Mouse (Mus musculus): ENCODE results near the gene Snx13. TPM values are rescaled to one million over a fixed set of nuclear protein-coding genes. Genes with fewer than 3 reads are reported as not detected.

Gene Snx13
- polyA plus RNA-seq, 1 experiment from 2014 or later: 31.5 TPM

- Histone ChIP-seq H3K36me3 (ENCODE audit: control insufficient read depth, insufficient read depth, low read length) (no peaks in the 10 kb centered on the region), H3K4me2 (ENCODE audit: low read depth, low read length) (no peak overlapping the region), H3K9ac (ENCODE audit: low read depth, low read length) (no peak overlapping the region), H3K27ac (ENCODE audit: low read length) (no peak overlapping the region), H3K9me3 (ENCODE audit: control insufficient read depth, low read length) (no peaks in the 10 kb centered on the region), H3K4me3 (ENCODE audit: low read length) (no peak overlapping the region), H3K27me3 (replicated peaks; ENCODE audit: control insufficient read depth, insufficient read depth, low read length) (no peaks in the 10 kb centered on the region), H3K4me1 (ENCODE audit: control insufficient read depth, insufficient read depth, low read length) (no peaks in the 10 kb centered on the region)
- no peak for ATAC-seq
- 81% methylated on average over 4 of the region's 4 CpGs for whole genome bisulfite sequencing
These were observed 123.3 kb downstream of the Snx13 start for GRCm38 (mm10) chr12:35170275-35170674.

GRCm38 (mm10) chr12:35175938-35176337 is 129.0 kb downstream of the Snx13 start:
- H3K9ac ChIP-seq (ENCODE audit: low read depth, low read length): no peak overlapping the region
- 25% methylated on average over 8 of the region's 8 CpGs for WGBS
- no peak overlapping the region for H3K4me3 ChIP-seq (ENCODE audit: low read length)
- no peak for ATAC-seq
- no peaks in the 10 kb centered on the region for H3K4me1 ChIP-seq (ENCODE audit: control insufficient read depth, insufficient read depth, low read length)
- no peak overlapping the region for H3K4me2 ChIP-seq (ENCODE audit: low read depth, low read length)
- H3K27me3 ChIP-seq (replicated peaks; ENCODE audit: control insufficient read depth, insufficient read depth, low read length): no peaks in the 10 kb centered on the region
- H3K36me3 ChIP-seq (ENCODE audit: control insufficient read depth, insufficient read depth, low read length): no peaks in the 10 kb centered on the region
- H3K27ac ChIP-seq (ENCODE audit: low read length): no peak overlapping the region
- H3K9me3 ChIP-seq (ENCODE audit: control insufficient read depth, low read length): no peaks in the 10 kb centered on the region

GRCm38 (mm10) chr12:35176628-35177027 is 129.6 kb downstream of the Snx13 start:
- H3K4me3 ChIP-seq (ENCODE audit: low read length): no peak overlapping the region
- H3K4me2 ChIP-seq (ENCODE audit: low read depth, low read length): no peak overlapping the region
- H3K4me1 ChIP-seq (ENCODE audit: control insufficient read depth, insufficient read depth, low read length): no peaks in the 10 kb centered on the region
- no peak overlapping the region for H3K9ac ChIP-seq (ENCODE audit: low read depth, low read length)
- no peaks in the 10 kb centered on the region for H3K27me3 ChIP-seq (replicated peaks; ENCODE audit: control insufficient read depth, insufficient read depth, low read length)
- no peak for ATAC-seq
- 53% methylated on average over 3 of the region's 3 CpGs for WGBS
- H3K9me3 ChIP-seq (ENCODE audit: control insufficient read depth, low read length): no peaks in the 10 kb centered on the region
- no peak overlapping the region for H3K27ac ChIP-seq (ENCODE audit: low read length)
- H3K36me3 ChIP-seq (ENCODE audit: control insufficient read depth, insufficient read depth, low read length): no peaks in the 10 kb centered on the region

- no peaks in the 10 kb centered on the region for H3K36me3 ChIP-seq (ENCODE audit: control insufficient read depth, insufficient read depth, low read length)
- no peak overlapping the region for H3K9ac ChIP-seq (ENCODE audit: low read depth, low read length)
- H3K27ac ChIP-seq (ENCODE audit: low read length): no peak overlapping the region
- no peak overlapping the region for H3K4me2 ChIP-seq (ENCODE audit: low read depth, low read length)
- peak; percentile 72; the same call in 1 of the 2 replicates for ATAC-seq
- no peak overlapping the region for H3K4me3 ChIP-seq (ENCODE audit: low read length)
- 10% methylated on average over 3 of the region's 3 CpGs for WGBS
- no peaks in the 10 kb centered on the region for H3K4me1 ChIP-seq (ENCODE audit: control insufficient read depth, insufficient read depth, low read length)
- no peaks in the 10 kb centered on the region for H3K9me3 ChIP-seq (ENCODE audit: control insufficient read depth, low read length)
- no peaks in the 10 kb centered on the region for H3K27me3 ChIP-seq (replicated peaks; ENCODE audit: control insufficient read depth, insufficient read depth, low read length)
These were observed 135.7 kb downstream of the Snx13 start for GRCm38 (mm10) chr12:35182675-35183074.

- no peak overlapping the region for H3K27ac ChIP-seq (ENCODE audit: low read length)
- WGBS: 79% methylated on average over 5 of the region's 5 CpGs
- H3K36me3 ChIP-seq (ENCODE audit: control insufficient read depth, insufficient read depth, low read length): no peaks in the 10 kb centered on the region
- no peak overlapping the region for H3K4me3 ChIP-seq (ENCODE audit: low read length)
- H3K4me2 ChIP-seq (ENCODE audit: low read depth, low read length): no peak overlapping the region
- H3K27me3 ChIP-seq (replicated peaks; ENCODE audit: control insufficient read depth, insufficient read depth, low read length): no peaks in the 10 kb centered on the region
- H3K9me3 ChIP-seq (ENCODE audit: control insufficient read depth, low read length): no peaks in the 10 kb centered on the region
- H3K4me1 ChIP-seq (ENCODE audit: control insufficient read depth, insufficient read depth, low read length): no peaks in the 10 kb centered on the region
- no peak overlapping the region for H3K9ac ChIP-seq (ENCODE audit: low read depth, low read length)
- ATAC-seq: no peak
These were observed 137.3 kb downstream of the Snx13 start for GRCm38 (mm10) chr12:35184261-35184660.

- H3K9ac ChIP-seq (ENCODE audit: low read depth, low read length): no peak overlapping the region
- no peak overlapping the region for H3K27ac ChIP-seq (ENCODE audit: low read length)
- peak; percentile 33; the same call in 1 of the 2 replicates for ATAC-seq
- H3K27me3 ChIP-seq (replicated peaks; ENCODE audit: control insufficient read depth, insufficient read depth, low read length): no peaks in the 10 kb centered on the region
- H3K4me2 ChIP-seq (ENCODE audit: low read depth, low read length): peak overlapping the region; percentile 48
- WGBS: 48% methylated on average over 17 of the region's 17 CpGs
- no peaks in the 10 kb centered on the region for H3K4me1 ChIP-seq (ENCODE audit: control insufficient read depth, insufficient read depth, low read length)
- no peak overlapping the region for H3K4me3 ChIP-seq (ENCODE audit: low read length)
- H3K9me3 ChIP-seq (ENCODE audit: control insufficient read depth, low read length): no peaks in the 10 kb centered on the region
- no peaks in the 10 kb centered on the region for H3K36me3 ChIP-seq (ENCODE audit: control insufficient read depth, insufficient read depth, low read length)
These were observed 144.9 kb downstream of the Snx13 start for GRCm38 (mm10) chr12:35191698-35192425.

- Histone ChIP-seq H3K4me2 (ENCODE audit: low read depth, low read length) (peak overlapping the region; percentile 48), H3K27ac (ENCODE audit: low read length) (no peak overlapping the region), H3K4me3 (ENCODE audit: low read length) (no peak overlapping the region), H3K9me3 (ENCODE audit: control insufficient read depth, low read length) (no peaks in the 10 kb centered on the region), H3K27me3 (replicated peaks; ENCODE audit: control insufficient read depth, insufficient read depth, low read length) (no peaks in the 10 kb centered on the region), H3K36me3 (ENCODE audit: control insufficient read depth, insufficient read depth, low read length) (no peaks in the 10 kb centered on the region), H3K4me1 (ENCODE audit: control insufficient read depth, insufficient read depth, low read length) (no peaks in the 10 kb centered on the region), H3K9ac (ENCODE audit: low read depth, low read length) (no peak overlapping the region)
- ATAC-seq: peak; percentile 40; the same call in 1 of the 2 replicates
- 19% methylated on average over 2 of the region's 2 CpGs for WGBS
These were observed 145.4 kb downstream of the Snx13 start for GRCm38 (mm10) chr12:35192426-35192769.

MicroRNAs encoded within 50 kb of the gene (microRNA counts, 519-probe panel; counts per million panel counts)
- microRNA mmu-miR-680: 35.7 counts per million

Small RNA genes lying within 50 kb of the gene (microRNA-seq; reads per million reads assigned to microRNA genes)
- gene Mir680-3: not detected

Other genes with a start within 250 kb of the Snx13 start
- 3.2 and 3.3 TPM in 2 replicates for gene Hdac9, start 130.1 kb upstream of the Snx13 start, polyA plus RNA-seq (2015; fragmentation: Nextera tagmentation; extraction: Ambion mirVana)
- gene Prps1l1, start 62.4 kb upstream of the Snx13 start, polyA plus RNA-seq (2015; fragmentation: Nextera tagmentation; extraction: Ambion mirVana): not detected in 2 replicates

Data from intestine, embryonic 16.5 days (tissue).